Mouse (Mus musculus) embryonic facial prominence, embryonic 11.5 days (tissue): ENCODE measurements at regions not wholly inside any gene's neighbourhood (a gene's known extent, or its start where the extent isn't known, plus 50 kb on each side); places are given as distances from the start of the nearest gene placed in this dataset.

Source experiments
- ATAC-seq: fragments of 200-750 bp; cut with Nextera tagmentation; replicated peaks from 2 replicates; pipeline ENCODE4 v1.8.0; 2017; ENCODE audit warnings: low read depth; ENCODE audit not compliant: insufficient number of reproducible peaks, low FRiP score, low TSS enrichment
- DNase-seq: peaks from one replicate; pipeline ENCODE4 v3.0.0-alpha.2; 2015; ENCODE audit warnings: low spot score
- H3K27ac ChIP-seq: fragments of 300-500 bp; sonication (generic); replicated peaks from 2 replicates; pipeline ENCODE4 v1.5.1; 2014; ENCODE audit warnings: mild to moderate bottlenecking, low read depth, low read length, control low read depth
- H3K27me3 ChIP-seq: fragments of 300-500 bp; sonication (generic); 2 replicates; pipeline ENCODE4 v1.6.1; 2014; ENCODE audit warnings: mild to moderate bottlenecking, low read length, moderate library complexity, mixed read lengths; ENCODE audit not compliant: control insufficient read depth, insufficient read depth
- H3K36me3 ChIP-seq: fragments of 300-500 bp; sonication (generic); replicated peaks from 2 replicates; pipeline ENCODE4 v1.6.1; 2014; ENCODE audit warnings: low read depth, mild to moderate bottlenecking, low read length, moderate library complexity, mixed read lengths; ENCODE audit not compliant: control insufficient read depth, insufficient read depth
- H3K4me1 ChIP-seq: fragments of 300-500 bp; sonication (generic); 2 replicates; pipeline ENCODE4 v1.6.1; 2014; ENCODE audit warnings: low read length, mixed read lengths; ENCODE audit not compliant: control insufficient read depth, insufficient read depth
- H3K4me2 ChIP-seq: fragments of 300-500 bp; sonication (generic); 2 replicates; pipeline ENCODE4 v1.6.1; 2014; ENCODE audit warnings: low read depth, mild to moderate bottlenecking, control low read depth, low read length, moderate library complexity
- H3K4me3 ChIP-seq: fragments of 300-500 bp; sonication (generic); 2 replicates; pipeline ENCODE4 v1.5.1; 2014; ENCODE audit warnings: low read depth, low read length, control low read depth
- H3K9ac ChIP-seq: fragments of 300-500 bp; sonication (generic); replicated peaks from 2 replicates; pipeline ENCODE4 v1.6.1; 2014; ENCODE audit warnings: mild to moderate bottlenecking, control low read depth, low read length
- H3K9me3 ChIP-seq: fragments of 300-500 bp; sonication (generic); replicated peaks from 2 replicates; pipeline ENCODE4 v1.6.1; 2016; ENCODE audit warnings: mild to moderate bottlenecking, low read length, inconsistent platforms, mixed read lengths; ENCODE audit not compliant: control insufficient read depth
- WGBS: fragments of 180-500 bp; shearing (Covaris S2); extraction: QIAGEN DNeasy Blood & Tissue Kit; methylation state at CpG from one replicate; pipeline ENCODE4 v1.1.7; 2014; 5-methylcytosine and 5-hydroxymethylcytosine counted together

GRCm38 (mm10) chr1:151103522-151104037 lies 78.8 kb upstream of the Gm47985 start:
- 68% methylated on average over 6 of the region's 6 CpGs for WGBS
- no peaks in the 10 kb centered on the region for H3K36me3 ChIP-seq
- no peak for ATAC-seq
- H3K9me3 ChIP-seq: no peaks in the 10 kb centered on the region
- H3K4me1 ChIP-seq: no peaks in the 10 kb centered on the region; the same call in 1 of the 2 replicates
- no peak overlapping the region for H3K4me2 ChIP-seq
- H3K9ac ChIP-seq: no peak overlapping the region
- no peak overlapping the region for H3K4me3 ChIP-seq
- no peaks in the 10 kb centered on the region for H3K27me3 ChIP-seq
- no peak for DNase-seq
- no peak overlapping the region for H3K27ac ChIP-seq

DNA sequence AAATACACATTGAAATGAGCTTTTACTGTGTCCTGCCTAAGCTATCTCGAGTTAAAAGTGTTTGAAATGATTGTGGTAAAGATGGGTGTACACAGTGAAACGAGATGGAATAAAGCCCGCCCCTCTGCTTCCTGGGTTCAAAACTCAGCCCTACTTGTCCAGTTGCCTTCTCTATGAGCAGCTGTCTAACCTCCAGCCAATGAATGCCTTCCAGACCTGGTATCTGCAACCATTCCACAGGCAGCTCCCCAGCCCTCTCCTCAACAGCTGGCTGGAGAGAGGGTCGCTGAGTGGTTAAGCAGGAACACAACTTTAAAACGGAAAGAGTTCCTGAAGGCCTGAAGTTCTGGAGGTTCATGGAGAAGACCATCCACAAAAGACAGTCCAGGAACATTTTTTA lies 78.0 kb upstream of the Gm47985 start:
- DNase-seq (no peak), ATAC-seq (no peak)
- Histone ChIP-seq H3K4me1 (no peaks in the 10 kb centered on the region; the same call in 1 of the 2 replicates), H3K4me3 (no peak overlapping the region), H3K9me3 (no peaks in the 10 kb centered on the region), H3K27me3 (no peaks in the 10 kb centered on the region), H3K4me2 (no peak overlapping the region), H3K9ac (no peak overlapping the region), H3K36me3 (no peaks in the 10 kb centered on the region), H3K27ac (no peak overlapping the region)
- 95% methylated on average over 5 of the region's 5 CpGs for WGBS

- DNase-seq: no peak
- Histone ChIP-seq H3K4me1 (no peaks in the 10 kb centered on the region; the same call in 1 of the 2 replicates), H3K27ac (no peak overlapping the region), H3K27me3 (no peaks in the 10 kb centered on the region), H3K4me3 (no peak overlapping the region), H3K4me2 (no peak overlapping the region), H3K9ac (no peak overlapping the region), H3K36me3 (no peaks in the 10 kb centered on the region), H3K9me3 (no peaks in the 10 kb centered on the region)
- WGBS: 83% methylated on average over 2 of the region's 2 CpGs
- no peak for ATAC-seq
Observed at GRCm38 (mm10) chr1:151104806-151105205, 77.5 kb upstream of the Gm47985 start.

DNA sequence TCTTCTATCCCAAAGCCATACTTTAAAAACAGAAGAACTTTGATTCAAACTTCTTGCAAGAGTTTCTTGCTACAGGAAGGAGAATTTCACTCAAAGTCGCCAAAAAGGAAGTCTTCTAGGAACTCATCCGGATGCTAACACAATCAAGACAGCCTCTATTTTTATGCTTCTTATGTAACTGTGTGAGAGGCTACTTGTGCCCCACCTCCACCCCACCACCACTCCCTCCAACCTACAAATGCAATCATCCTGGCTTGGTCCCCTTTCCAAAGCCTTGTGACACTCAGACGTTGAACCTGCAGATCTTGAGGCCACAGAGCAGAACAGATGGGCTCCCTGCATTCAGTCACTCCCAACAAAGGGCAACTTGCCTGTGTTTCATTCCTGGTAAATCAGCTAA lies 77.1 kb upstream of the Gm47985 start:
- no peak overlapping the region for H3K27ac ChIP-seq
- WGBS: 78% methylated on average over 3 of the region's 3 CpGs
- no peak for DNase-seq

DNA sequence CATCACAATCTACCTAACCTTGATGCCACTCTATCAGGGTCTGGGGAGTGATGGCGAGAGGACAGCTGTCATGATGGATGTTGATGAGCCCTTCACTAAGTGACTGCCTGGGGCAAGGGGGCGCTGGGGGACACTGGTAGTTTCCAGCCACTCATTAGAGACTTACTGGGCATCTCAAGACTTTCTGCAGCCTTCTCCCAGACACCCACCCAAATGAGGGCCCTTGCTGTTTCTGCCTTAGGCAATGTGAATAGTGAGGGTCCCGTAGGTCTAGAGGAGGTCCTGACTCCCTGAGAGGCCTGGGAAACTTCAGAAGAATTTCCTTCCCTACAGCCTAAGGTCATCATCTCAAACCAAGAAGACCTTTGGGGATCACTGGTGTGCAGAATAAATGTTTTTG lies 74.9 kb upstream of the Gm47985 start:
- Histone ChIP-seq H3K27ac (no peak overlapping the region), H3K9ac (no peak overlapping the region), H3K4me1 (no peaks in the 10 kb centered on the region; the same call in 1 of the 2 replicates), H3K4me3 (no peak overlapping the region), H3K9me3 (no peaks in the 10 kb centered on the region), H3K36me3 (no peaks in the 10 kb centered on the region), H3K27me3 (no peaks in the 10 kb centered on the region), H3K4me2 (no peak overlapping the region)
- 71% methylated on average over 3 of the region's 3 CpGs for WGBS
- ATAC-seq: no peak
- DNase-seq: no peak

More for the DNA sequence above, 77.1 kb upstream of the Gm47985 start:
- no peak overlapping the region for H3K9ac ChIP-seq
- no peaks in the 10 kb centered on the region for H3K9me3 ChIP-seq
- no peaks in the 10 kb centered on the region for H3K27me3 ChIP-seq
- H3K4me3 ChIP-seq: no peak overlapping the region
- H3K36me3 ChIP-seq: no peaks in the 10 kb centered on the region
- no peak overlapping the region for H3K4me2 ChIP-seq
- no peak for ATAC-seq
- no peaks in the 10 kb centered on the region; the same call in 1 of the 2 replicates for H3K4me1 ChIP-seq

DNA sequence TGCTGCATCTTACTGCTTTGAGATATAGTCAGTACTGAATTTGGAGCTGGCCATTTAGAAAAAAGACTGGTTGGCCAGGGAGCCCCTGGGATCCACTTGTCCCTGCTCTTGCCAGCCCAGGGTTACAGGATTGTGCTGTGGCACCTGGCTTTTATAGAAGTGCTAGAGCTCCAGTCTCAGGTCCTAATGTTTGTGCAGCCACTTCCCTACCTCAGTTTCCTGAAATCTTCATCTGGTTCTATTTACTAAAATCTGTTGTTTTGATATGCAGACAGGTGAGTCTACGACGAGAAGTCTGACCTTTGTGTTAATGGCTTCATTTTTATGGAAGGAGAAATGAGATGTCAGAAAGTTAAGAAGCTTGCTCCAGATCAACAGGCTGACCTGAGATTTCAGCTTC lies 73.0 kb upstream of the Gm47985 start:
- 60% methylated on average over 2 of the region's 2 CpGs for WGBS
- Histone ChIP-seq H3K36me3 (no peaks in the 10 kb centered on the region), H3K27ac (no peak overlapping the region), H3K4me3 (no peak overlapping the region), H3K27me3 (no peaks in the 10 kb centered on the region), H3K4me1 (no peaks in the 10 kb centered on the region), H3K9ac (no peak overlapping the region), H3K9me3 (no peaks in the 10 kb centered on the region), H3K4me2 (no peak overlapping the region)
- no peak for DNase-seq
- ATAC-seq: no peak

DNA sequence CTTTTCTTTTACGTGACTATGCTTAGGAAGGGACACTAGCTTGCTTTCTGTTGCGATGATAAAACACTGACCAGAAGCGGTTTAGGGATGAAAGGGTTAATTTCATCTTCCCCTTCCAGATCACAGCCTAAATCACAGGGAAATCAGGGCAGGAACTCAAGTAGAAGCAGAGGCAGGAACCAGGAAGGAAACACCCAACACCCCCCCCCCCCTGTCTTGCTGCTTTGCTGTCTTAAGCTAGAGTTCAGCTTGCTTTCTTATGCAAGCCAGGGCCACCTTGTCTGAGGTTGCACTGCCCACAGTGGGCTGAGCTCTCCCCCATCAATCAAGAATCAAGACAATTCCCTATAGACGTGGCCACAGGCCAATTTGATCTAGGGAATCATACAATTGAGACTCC lies 71.9 kb upstream of the Gm47985 start:
- H3K4me2 ChIP-seq: no peak overlapping the region
- no peak overlapping the region for H3K27ac ChIP-seq
- DNase-seq (no peak), ATAC-seq (no peak)
- 74% methylated on average over 4 of the region's 4 CpGs for WGBS
- no peaks in the 10 kb centered on the region for H3K36me3 ChIP-seq
- H3K27me3 ChIP-seq: no peaks in the 10 kb centered on the region
- H3K9me3 ChIP-seq: no peaks in the 10 kb centered on the region
- no peak overlapping the region for H3K9ac ChIP-seq
- H3K4me3 ChIP-seq: no peak overlapping the region
- H3K4me1 ChIP-seq: no peaks in the 10 kb centered on the region

DNA sequence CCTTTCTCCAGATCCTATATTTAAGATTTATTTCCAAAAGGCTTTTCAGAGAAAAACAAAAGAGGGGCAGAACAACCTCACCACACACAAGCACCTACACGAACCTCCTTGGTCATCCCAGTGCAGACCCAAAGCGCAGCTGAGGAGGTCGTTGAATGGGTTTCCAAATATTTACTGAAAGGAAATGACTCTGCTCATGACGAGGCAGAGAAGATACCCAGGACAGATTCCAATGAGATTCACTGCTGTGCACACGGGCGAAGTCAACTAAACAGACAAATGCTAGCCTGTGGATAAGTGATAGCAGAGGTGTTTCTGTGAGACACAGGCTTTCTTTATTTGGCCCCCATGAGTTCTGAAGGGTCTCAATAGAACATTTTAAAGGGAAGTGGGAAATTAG lies 70.7 kb upstream of the Gm47985 start:
- no peak for ATAC-seq
- 72% methylated on average over 6 of the region's 6 CpGs for WGBS
- no peaks in the 10 kb centered on the region for H3K9me3 ChIP-seq
- no peaks in the 10 kb centered on the region for H3K27me3 ChIP-seq
- H3K36me3 ChIP-seq: no peaks in the 10 kb centered on the region
- H3K4me2 ChIP-seq: no peak overlapping the region
- no peak overlapping the region for H3K27ac ChIP-seq
- DNase-seq: no peak
- no peak overlapping the region for H3K9ac ChIP-seq
- no peak overlapping the region for H3K4me3 ChIP-seq
- H3K4me1 ChIP-seq: no peaks in the 10 kb centered on the region
